Mouse (Mus musculus): ENCODE measurements around the gene Rhoh. TPM values are rescaled to one million over a fixed set of nuclear protein-coding genes. Genes with fewer than 3 reads are reported as not detected.

The Rhoh gene
- polyA plus RNA-seq, 1 experiment: 1.0 TPM

DNA sequence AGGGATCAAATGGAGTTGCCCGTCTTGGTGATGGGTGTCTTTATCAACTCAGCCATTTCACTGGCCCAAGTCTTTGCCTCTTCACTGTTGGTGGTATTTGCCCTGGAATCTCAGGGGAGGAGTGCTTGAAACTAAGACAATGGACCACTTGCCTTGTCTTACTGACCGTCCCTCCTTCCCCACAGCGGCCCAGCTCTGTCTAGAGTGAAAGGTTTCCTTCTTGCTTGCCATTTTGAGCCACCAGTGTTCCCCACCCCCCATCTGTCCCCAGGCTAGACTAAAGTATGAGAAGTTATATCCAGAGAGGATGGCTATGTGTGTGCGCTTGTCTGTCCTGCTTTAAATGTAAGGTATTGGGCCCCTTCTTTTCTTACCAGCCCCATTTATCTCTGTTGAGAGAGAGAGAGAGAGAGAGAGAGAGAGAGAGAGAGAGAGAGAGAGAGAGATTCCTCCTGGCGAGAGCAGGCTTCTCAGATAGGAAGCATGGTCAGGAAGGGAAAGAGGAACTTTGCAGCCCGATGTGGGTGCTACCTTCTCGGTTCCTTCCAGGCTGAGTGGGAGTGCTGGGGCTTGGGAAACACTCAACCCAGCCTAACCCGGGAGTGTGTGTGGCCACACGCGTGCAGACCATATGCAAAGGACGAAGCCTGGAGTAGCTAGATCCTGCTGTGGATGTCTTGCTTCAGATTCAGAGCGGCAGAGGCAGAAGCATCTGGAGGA, 572 bp upstream of the Rhoh start:
- no peak for DNase-seq (ENCODE audit: low read depth)

DNA sequence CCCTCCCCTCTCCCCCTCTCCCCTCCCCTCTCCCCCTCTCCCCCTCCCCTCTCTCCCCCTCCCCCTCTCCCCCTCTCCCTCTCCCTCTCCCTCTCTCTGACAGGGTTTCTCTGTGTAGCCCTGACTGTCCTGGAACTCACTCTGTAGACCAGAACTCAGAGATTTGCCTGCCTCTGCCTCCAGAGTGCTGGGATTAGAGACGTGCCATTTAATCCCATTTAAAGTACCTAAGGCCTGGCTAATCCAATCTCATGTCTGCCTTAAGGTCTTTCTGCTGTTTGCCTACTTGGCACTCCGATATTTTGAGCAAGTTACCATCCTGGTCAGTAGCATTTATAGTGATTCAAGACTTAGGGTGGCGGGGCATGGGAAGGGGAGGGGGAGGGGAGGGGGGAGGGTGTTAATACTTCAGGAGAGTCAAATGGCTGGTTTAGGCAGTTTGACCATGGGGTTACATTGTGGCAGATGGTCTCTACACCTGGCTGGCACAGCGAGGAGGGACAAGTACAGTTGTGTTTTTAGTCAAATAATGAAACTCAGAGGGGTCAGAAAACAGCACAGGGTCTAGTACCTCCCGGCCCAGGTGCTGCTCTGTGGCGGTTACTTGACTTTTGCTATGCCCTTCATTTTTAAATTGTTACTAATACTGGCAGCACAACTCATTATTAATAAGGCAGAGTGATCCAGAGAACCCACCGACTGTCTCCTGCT, 1.4 kb downstream of the Rhoh start:
- DNase-seq (ENCODE audit: low read depth): no peak

DNA sequence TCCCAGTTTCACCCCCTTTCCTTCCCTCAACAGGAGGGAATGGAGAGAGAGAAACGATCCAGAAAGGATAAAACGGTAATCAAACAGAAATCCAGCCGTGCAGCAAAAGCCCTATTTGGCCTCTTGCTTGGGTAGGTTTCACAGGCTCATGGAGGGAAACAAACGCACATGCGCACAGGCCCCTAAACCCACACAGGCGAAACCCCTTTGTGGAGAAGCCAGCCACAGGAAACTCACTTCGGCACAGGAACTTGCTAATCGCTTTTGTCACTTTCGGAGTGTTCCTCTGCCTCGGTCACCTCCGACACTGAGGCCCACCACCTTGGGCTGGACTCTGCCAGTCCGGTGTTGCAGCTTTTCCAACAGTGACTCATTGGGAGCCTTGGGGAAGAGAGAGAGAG, 2.3 kb downstream of the Rhoh start:
- DNase-seq (ENCODE audit: low read depth): no peak

DNA sequence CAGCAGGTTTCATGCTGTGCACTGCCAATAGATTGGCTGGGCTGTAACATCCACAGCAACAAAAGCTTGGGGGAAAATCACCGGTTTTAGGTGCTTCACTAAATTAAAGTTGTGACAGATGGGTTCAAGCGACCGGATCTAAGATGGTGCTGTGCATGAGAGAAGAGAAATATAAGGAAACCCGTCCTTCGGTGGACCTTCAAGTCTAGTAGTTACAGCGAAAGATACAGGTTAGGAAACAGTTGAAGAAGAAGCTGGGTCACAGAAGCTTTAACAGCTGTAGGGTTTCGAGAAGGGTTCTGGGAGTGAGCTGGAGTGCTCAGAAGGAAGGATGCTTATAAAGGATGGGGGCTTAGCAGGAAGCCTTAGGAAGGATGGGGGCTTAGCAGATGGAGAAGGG, 3.5 kb downstream of the Rhoh start:
- no peak for DNase-seq (ENCODE audit: low read depth)

DNA sequence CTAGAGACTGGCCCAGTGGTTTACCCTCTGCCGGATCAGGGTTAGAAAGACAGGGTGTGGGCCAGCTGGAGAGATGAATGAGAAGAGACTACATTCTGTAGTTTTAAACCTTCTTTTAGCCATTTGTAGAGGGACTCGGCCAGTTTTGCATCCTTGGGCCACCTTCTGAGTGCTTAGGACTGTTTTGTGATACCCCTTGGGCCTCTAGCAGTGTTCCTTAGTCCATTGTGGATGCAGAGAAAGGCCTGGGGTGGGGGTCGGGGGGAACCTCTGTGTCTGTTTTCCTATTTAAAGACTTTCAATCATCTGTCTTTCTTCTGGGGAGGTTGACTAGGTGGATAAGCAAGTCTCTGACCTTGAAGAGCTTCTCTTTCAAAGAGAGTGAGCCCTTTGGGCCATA, 3.9 kb downstream of the Rhoh start:
- no peak for DNase-seq (ENCODE audit: low read depth)

DNA sequence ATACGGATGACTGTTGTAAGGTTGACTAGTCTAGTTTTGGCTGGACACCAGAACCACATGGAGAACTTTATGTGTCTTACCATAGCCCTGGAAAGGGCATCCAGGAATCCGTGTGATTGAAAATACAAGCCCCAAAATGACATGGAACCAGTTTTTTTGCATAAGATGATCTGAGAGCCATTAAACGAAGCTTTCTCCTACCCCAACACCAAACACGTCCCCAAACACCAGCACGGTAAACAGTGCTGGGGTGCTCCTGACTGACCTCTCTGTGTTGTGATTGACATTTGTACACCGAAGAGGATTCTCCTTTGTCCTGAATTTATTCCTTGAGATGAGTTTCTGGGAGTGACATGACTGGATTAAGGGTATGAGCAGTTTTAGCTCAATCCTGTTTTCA, 5.6 kb downstream of the Rhoh start:
- DNase-seq (ENCODE audit: low read depth): no peak

DNA sequence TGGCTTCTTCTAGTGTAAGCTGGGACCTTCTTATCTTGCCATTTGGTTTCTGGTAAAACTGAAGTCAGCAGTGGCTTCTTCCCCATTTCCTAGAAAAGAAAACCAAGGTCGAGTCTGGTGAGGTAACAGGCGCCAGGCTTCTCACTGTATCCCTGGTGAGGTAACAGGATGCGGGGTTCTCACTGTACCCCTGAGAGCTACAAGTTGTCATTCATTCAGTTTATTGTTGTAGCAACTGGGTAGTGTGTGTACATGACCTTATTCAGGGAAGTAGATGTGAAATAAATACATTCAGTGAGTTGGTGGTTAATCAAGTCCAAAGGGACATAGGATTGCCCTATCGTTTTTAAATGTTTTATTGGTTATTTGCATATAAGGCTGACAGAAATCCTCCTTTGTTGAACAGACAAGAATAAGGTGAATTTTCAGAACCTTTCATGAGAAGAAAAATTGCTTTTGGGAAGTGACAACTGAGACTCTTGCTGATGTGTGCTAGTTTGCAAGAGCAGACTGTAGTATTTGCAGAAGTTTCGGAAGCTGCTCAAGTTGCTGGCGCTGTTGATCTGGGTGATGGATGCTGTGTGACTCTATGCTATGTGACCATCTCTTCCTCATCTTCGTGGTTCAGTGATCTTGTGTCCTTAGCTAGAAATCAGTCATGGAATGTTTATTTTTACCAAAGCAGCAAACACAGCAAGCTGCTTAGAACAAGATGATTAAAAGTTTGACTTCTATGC, 6.5 kb downstream of the Rhoh start:
- no peak for DNase-seq (ENCODE audit: low read depth)

DNA sequence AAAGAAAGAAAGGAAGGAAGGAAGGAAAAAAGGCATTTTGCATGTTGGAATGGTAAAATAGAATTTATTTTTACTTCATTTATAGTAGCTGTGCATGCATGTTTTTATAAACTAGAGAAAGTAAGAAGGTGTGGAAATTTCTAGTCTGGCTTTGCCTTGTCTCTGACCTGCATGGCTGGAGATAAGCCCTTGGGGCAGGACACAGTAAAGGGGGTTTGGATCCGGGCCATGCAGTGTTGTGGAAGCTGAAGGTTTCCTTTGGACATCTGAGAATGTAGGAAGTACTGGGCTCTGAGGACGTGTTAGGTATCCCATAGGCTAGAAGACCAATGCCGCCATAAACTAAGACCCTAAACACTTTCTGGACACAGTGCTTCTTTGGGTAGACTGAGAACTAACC, 7.4 kb downstream of the Rhoh start:
- DNase-seq (ENCODE audit: low read depth): no peak

DNA sequence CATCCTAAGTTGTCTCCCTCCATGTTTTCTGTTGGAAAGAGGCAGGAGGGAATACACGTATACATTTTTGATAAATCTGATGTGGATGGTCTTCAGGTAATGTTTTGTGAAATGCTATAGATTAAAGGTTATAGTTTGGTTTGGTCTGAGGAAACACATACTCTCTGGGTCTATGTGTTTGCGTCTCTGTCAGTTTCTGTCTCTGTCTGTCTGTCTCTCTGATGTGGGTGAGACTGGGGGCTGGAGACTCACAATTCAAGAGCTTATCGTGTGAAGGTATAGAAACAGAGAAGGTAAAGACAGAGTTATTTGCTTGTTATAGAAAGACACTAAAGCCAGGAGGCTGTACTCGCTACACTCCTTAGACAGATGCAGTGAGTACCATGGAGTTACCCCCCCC, 8.6 kb downstream of the Rhoh start:
- DNase-seq (ENCODE audit: low read depth): no peak

DNA sequence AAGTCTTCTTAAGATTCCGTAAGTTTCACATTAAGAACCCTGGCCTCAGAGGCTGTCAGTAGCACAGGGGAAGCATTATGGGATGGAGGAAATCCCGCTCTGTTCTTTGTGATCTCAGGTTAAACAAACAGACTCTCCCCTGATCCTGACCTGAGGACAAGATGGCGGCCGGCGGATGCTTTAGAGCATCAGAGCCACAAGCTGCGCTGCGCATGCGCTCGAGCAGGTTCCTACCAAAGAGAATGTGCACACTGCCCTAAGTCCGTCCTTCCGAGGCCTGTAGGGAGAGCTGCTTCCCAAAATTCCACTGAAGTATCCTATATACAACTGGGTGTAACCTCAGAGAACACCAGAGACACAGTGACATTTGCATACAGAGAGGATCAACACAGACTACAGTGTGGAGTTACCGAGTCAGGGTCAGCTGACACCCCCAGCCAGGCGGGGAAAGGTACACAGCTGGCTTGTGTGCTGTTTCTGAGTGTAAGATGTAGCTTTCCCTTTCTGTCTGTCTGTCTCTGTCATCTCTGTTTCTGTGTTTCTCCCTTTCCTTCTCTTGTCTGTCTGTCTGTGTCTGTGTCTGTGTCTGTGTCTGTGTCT, 10.4 kb downstream of the Rhoh start:
- DNase-seq (ENCODE audit: low read depth): no peak

DNA sequence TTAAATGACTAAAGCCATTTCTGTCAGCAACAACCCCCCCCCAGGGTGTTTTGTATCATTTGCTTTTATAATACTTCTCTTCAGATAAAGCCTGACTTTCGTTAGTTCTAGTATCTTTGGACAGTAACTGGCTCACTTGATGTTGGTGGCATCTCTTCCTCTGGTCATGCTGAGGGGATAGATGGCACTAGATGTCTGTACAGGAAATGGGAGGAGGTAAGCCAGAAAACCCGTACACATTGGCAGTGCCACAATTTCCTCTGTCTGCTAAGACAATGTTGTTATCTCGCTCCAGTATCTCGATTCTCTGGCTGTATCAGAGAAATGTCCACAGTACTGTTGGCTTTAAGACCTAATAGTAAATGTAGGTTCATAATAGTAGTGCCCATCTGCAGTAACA, 12.2 kb downstream of the Rhoh start:
- no peak for DNase-seq (ENCODE audit: low read depth)

DNA sequence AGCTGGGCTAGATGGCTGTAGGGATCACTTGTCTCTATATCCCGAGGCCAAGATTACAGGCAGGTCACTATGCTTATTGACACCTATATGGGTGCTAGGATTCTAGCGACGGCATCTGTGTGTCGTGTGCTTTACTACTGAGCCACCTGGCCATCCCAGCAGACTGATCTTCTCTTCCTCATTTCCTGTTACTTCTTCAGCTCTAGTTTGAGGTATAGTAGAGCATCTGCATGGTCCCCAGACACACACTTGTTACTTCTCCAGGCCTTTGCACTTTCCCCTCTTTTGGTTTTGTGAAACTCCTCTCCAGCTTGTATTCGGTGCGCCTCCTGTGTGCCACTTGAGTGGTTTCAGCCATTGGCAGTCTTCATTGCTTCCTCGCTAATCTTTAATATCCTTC, 14.3 kb downstream of the Rhoh start:
- no peak for DNase-seq (ENCODE audit: low read depth)

DNA sequence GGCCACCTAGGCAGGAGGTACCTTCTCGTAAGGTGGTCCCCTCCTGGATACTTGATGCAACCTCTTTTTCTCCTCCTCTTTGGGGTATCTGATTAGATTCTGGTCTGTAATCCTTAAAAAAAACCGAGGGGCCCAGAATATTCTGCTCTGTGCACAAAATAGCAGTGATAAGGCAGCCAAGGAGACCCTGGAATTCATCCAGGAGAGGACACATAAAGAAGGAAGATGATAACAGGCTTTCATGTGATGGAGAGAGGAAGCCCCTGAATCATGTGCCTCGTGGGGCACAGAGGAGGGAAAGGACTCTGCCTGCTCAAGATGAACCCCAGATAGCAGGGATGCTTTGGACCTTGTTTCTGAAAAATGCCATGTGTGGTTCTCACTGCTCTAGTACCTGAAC, 17.4 kb downstream of the Rhoh start:
- DNase-seq (ENCODE audit: low read depth): no peak

DNA sequence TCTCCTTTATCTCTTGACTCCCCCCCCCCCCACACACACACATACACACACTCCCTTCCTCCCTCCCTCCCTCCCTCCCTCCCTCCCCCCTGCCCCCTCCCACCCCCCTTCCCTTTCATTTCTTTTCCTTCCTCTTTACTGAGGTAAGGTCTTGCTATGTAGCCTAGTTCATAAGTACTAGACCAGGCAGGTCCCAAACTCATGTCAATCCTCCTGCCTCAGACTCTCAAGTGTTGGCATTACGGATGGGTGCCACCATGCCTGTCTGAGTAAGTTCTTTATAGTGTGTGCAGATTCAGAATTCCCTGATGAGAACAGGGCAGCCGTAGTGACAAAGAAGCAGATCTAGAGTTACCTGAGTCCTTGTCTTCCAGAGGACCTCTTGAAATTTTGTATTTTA, 20.2 kb downstream of the Rhoh start:
- no peak for DNase-seq (ENCODE audit: low read depth)

DNA sequence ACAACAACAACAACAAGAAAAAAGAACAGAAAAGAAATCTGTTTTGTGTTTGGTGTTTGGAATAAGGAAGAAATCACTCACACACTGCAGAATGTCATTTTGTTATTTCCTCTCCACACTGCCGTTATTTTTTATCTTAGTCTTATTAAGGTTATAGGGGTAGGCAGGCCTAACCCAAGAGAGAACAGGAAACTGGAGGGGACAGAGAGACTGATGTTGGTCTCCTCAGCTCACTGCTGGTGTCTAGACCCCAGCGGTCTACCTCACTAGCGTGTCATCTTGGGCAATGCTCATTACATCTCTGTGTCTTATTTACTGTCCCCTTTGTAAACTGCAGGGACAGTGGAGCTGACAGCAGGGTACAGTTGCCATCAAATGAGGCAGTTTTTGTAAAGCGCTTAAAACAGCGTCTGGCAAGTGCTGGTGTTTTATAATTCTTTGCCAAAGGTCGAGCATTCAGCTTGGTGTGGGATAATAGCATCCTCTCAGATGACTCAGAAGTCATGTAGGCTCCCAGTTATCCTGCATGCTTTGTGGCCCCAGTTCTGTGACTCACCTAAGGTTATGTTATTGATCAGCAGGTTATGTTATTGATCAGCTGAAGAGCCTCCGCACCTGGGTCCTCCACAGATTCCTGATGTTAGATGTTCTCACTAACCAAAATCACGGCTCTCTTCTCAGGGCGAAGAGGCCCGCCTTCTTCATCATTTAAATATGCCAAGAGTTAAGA, 21.6 kb downstream of the Rhoh start:
- no peak for DNase-seq (ENCODE audit: low read depth)

DNA sequence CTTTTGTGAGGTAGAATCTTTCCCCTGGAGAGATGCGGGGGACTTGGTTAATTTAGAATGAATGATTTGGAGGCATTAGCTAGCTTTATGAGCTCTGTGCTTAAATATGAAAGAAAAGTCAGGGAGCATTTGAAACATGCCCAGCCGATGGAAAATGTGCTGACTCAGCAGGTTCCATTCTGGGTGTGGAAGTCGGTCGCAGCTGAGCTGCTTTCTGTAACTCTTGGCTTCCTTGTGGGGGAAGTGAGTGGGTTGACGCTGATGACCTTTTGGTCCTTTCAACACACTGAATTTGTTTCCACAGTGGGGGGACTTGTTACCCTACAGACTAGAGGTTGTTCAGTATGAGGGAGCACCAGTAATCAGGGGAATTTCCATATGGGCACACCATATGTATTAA, 22.3 kb downstream of the Rhoh start:
- no peak for DNase-seq (ENCODE audit: low read depth)

DNA sequence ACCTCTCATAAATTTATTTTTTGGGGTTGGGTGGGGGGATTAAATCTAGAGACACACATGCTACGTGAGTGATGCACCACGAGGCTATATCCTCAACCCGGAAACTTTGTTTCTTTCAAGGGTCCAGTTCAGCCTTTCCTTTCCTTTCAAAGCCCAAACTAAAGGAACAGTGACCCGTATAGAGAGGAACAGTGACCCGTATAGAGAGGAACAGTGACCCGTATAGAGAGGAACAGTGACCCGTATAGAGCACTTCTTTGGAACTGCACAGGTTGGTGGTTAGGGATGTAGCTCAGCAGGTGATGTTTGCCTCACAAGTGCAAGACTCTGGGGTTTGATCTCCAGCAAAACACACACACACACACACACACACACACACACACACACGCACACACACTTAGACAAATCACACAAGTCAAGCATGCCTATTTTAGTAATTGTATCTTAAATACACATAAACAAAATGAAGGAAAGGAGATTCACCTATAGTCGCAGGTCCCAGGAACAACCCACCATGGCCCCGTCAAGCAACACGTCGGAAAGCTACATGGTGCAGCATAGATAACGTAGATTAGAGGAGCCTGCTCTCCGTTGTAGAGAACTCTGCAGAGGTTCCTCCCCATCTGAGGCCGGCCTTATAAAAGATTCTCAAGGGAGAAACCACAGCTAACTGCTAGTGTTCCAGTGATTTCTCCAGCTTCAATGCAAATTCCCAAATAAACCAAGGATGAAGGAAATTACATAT, 24.9 kb downstream of the Rhoh start:
- no peak for DNase-seq (ENCODE audit: low read depth)

DNA sequence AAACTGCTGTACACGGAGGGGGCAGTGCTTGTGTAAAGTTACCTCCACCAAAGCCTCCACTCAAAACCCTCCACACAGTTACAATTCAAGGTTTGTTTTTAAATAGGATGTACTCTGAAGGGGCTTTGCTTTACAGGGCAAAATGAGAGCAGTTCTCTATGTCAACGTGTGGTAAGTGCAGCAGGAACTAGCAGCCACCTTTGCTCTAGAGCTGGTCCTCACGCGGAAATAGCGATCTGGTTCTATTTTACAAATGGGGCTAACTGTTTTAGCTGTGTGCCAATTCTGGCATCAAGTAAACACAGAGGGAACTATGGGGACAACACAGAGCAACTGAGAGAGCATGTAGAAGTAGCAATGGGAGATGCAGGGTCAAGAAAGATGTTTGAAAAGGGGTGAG, 27.1 kb downstream of the Rhoh start:
- no peak for DNase-seq (ENCODE audit: low read depth)

DNA sequence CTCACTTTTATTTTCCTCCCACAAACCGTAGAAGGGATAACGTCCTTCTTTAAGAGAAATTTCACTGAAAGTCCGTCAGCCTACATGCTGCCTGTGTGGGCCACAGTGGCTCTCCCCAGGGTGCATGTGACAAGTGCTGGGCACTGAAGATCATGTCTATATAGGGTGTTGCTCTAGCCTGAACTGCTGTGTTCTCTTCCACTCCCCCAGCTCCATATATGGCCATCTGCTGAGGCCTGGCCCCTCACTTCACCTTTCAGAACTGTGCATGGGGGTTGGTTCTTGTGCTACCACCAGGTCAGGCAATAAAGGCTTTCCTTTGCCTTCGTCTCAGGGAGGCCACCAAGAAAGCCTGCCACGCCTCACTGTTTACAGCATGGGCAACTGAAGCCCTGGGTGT, 28.0 kb downstream of the Rhoh start:
- no peak for DNase-seq (ENCODE audit: low read depth)

DNA sequence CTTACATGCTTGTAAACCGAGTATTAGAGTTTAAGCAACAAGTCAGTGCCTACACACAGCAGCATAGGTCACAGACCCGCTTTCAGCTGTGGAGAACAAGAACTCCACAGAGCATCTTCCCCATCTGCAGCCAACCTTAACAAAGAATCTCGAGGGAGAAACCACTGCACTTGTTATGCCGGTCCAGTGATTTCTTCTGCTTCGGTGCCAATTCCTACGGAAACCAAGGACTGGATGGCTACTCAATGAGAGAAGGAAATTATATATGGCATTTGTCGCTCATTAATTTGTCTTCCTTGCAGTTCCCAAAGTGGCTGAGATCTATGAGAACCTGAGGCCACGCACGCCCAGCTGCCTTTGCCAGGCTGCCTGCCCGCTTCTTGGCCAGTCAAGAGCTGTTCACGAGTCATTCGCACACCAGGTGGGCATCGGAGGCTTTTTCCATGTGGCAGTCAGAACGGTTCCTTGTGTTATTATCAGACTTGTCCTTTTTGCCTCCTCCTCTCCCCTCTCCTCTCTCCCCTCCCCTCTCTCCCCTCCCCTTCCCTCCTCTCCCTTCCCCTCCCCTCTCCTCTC, 30.3 kb downstream of the Rhoh start:
- no peak for DNase-seq (ENCODE audit: low read depth)

DNA sequence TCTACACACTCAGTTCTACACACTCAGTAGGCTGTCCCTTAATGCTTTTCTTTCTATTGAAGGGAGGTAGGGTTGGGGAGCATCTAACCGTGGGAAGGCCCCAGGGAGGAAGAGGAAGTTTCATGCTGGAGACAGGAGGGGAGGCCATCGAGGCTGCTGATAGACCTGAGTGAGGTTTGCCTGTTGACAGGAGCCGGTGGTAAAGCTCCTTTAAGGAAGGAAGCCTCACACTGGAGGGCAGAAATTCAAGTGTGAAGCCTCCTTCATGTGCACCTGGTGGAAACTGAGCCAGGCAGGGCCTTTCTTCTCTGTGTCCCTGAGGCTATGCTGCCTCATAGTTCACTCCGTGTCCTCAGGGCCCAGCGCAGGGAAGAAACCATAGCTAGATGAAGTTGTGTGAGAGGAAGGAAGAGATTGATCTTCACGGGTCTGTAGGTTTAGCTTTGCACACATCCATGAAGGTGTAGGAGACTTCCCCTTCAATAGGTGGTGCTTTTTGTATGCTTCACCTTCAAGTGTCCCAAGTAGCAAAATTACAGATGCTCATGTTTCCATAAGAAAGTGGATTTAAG, 34.2 kb downstream of the Rhoh start:
- DNase-seq (ENCODE audit: low read depth): no peak
